Mouse (Mus musculus): ENCODE results near the gene Vkorc1l1. TPM values are rescaled to one million over a fixed set of nuclear protein-coding genes. Genes with fewer than 3 reads are reported as not detected.

Vkorc1l1 gene
- total RNA-seq, 2 experiments from 2014 or later, result 21.5 to 21.9 TPM

Other genes starting within 250 kb of the Vkorc1l1 start
- gene Sept14, start 233.5 kb upstream of the Vkorc1l1 start, total RNA-seq (2021), result not detected
- gene Mrps17, start 226.5 kb upstream of the Vkorc1l1 start, total RNA-seq (2021), result 10 to 100 TPM; 58.3 to 61.5 TPM
- gene Nipsnap2, start 216.9 kb upstream of the Vkorc1l1 start, total RNA-seq (2021), result 100 to 1,000 TPM; 539 to 562 TPM
- gene Psph, start 154.5 kb upstream of the Vkorc1l1 start, total RNA-seq (2021), result 10 to 100 TPM; 13.2 to 14.4 TPM
- 10 to 100 TPM in 1 of 2 experiments, 1 to 10 TPM in 1; 5.8 to 10.1 TPM for gene Sumf2, start 95.0 kb upstream of the Vkorc1l1 start, total RNA-seq (2021)
- 100 to 1,000 TPM; 609 to 675 TPM for gene Chchd2, start 54.5 kb upstream of the Vkorc1l1 start, total RNA-seq (2021)
- under 1 TPM; 0.32 to 0.64 TPM for gene Zbed5, start 46.2 kb upstream of the Vkorc1l1 start, total RNA-seq (2021)
- gene Phkg1, start 43.4 kb upstream of the Vkorc1l1 start, total RNA-seq (2021), result 100 to 1,000 TPM; 297 to 369 TPM
- gene Nupr1l, start 33.4 kb upstream of the Vkorc1l1 start, total RNA-seq (2021), result under 1 TPM; 0.41 to 0.47 TPM
- gene Gusb, start 61.1 kb downstream of the Vkorc1l1 start, total RNA-seq (2021), result 1 to 10 TPM; 7.4 to 8.1 TPM
- 10 to 100 TPM in 1 of 2 experiments, 1 to 10 TPM in 1; 8.8 to 12.4 TPM for gene Asl, start 87.3 kb downstream of the Vkorc1l1 start, total RNA-seq (2021)
- 10 to 100 TPM; 19.3 to 20.3 TPM for gene Crcp, start 87.3 kb downstream of the Vkorc1l1 start, total RNA-seq (2021)
- 1 to 10 TPM; 3.3 to 4.1 TPM for gene Tpst1, start 131.4 kb downstream of the Vkorc1l1 start, total RNA-seq (2021)
- gene Kctd7, start 202.9 kb downstream of the Vkorc1l1 start, total RNA-seq (2021), result 1 to 10 TPM; 2.6 to 3.6 TPM
- 100 to 1,000 TPM in 1 of 2 experiments, 10 to 100 TPM in 1; 91.2 to 116 TPM for gene Rabgef1, start 229.8 kb downstream of the Vkorc1l1 start, total RNA-seq (2021)